Mouse (Mus musculus) frontal cortex, adult (tissue): ENCODE measurements at regions not wholly inside any gene's neighbourhood (a gene's known extent, or its start where the extent isn't known, plus 50 kb on each side); places are given as distances from the start of the nearest gene placed in this dataset.
A peak's percentile ranks its signal among the peaks of the same experiment; 100 is the strongest.

Source experiments
- ATAC-seq: cut with Nextera tagmentation; 2 replicates; pipeline ENCODE4 v1.9.2; 2017; ENCODE audit warnings: mild to moderate bottlenecking, moderate library complexity, mixed read lengths; ENCODE audit not compliant: low TSS enrichment

GRCm38 (mm10) chr4:12627158-12627871 is 455.5 kb upstream of the Fam92a start:
- ATAC-seq, result no peak

GRCm38 (mm10) chr4:12620756-12621270 is 449.0 kb upstream of the Fam92a start:
- no peak for ATAC-seq

- ATAC-seq, result no peak
Measured at GRCm38 (mm10) chr4:12620059-12620755, 448.4 kb upstream of the Fam92a start.

GRCm38 (mm10) chr4:12616665-12617064 is 444.9 kb upstream of the Fam92a start:
- no peak for ATAC-seq

- no peak for ATAC-seq
Measured at GRCm38 (mm10) chr4:12611511-12611910, 439.7 kb upstream of the Fam92a start.

GRCm38 (mm10) chr4:12601165-12601919 is 429.5 kb upstream of the Fam92a start:
- ATAC-seq, result no peak

- ATAC-seq, result peak; percentile 89
Measured at GRCm38 (mm10) chr4:12595801-12596515, 424.1 kb upstream of the Fam92a start.

GRCm38 (mm10) chr4:12592973-12593372 is 421.2 kb upstream of the Fam92a start:
- no peak for ATAC-seq

- ATAC-seq, result no peak
Measured at GRCm38 (mm10) chr4:12578102-12578501, 406.3 kb upstream of the Fam92a start.

- no peak for ATAC-seq
Measured at GRCm38 (mm10) chr4:12571881-12572280, 400.1 kb upstream of the Fam92a start.

- no peak for ATAC-seq
Measured at GRCm38 (mm10) chr4:12570689-12571088, 398.9 kb upstream of the Fam92a start.

GRCm38 (mm10) chr4:12567643-12568042 is 395.8 kb upstream of the Fam92a start:
- ATAC-seq, result no peak

- no peak for ATAC-seq
Measured at GRCm38 (mm10) chr4:12563016-12563415, 391.2 kb upstream of the Fam92a start.

- no peak for ATAC-seq
Measured at GRCm38 (mm10) chr4:12560546-12560945, 388.7 kb upstream of the Fam92a start.

- no peak for ATAC-seq
Measured at GRCm38 (mm10) chr4:12560015-12560414, 388.2 kb upstream of the Fam92a start.

- ATAC-seq, result 0 out of 2 replicates have a peak, but pooled peaks have one; percentile 34
Measured at GRCm38 (mm10) chr4:12557105-12557504, 385.3 kb upstream of the Fam92a start.

GRCm38 (mm10) chr4:12549265-12549664 is 377.4 kb upstream of the Fam92a start:
- no peak for ATAC-seq

- peak; percentile 97 for ATAC-seq
Measured at GRCm38 (mm10) chr4:12543906-12544305, 372.1 kb upstream of the Fam92a start.

- no peak for ATAC-seq
Measured at GRCm38 (mm10) chr4:12541508-12541907, 369.7 kb upstream of the Fam92a start.

- ATAC-seq, result no peak
Measured at GRCm38 (mm10) chr4:12539184-12539791, 367.5 kb upstream of the Fam92a start.

- peak; percentile 95 for ATAC-seq
Measured at GRCm38 (mm10) chr4:12538694-12539121, 366.9 kb upstream of the Fam92a start.
